Mouse (Mus musculus) megakaryocyte progenitor cell, adult 5-6 weeks (primary cell): Measurements from ENCODE around the gene Dennd5a. TPM values are rescaled to one million over a fixed set of nuclear protein-coding genes. Genes with fewer than 3 reads are reported as not detected.
A peak's percentile ranks its signal among the peaks of the same experiment; 100 is the strongest.

Source experiments
- ATAC-seq: replicated peaks from 2 replicates; pipeline ENCODE4 v1.8.0; 2016; ENCODE audit warnings: mild to moderate bottlenecking, moderate TSS enrichment, inconsistent platforms; ENCODE audit not compliant: poor library complexity
- total RNA-seq, 2 experiments: library from RNA; stranded (forward) in 1 of 2; stranded (reverse) in 1 of 2; fragments of 157-497, 149-512 nt in 1 of 2; fragments of 200-1000 nt in 1 of 2; gene quantifications; 2 replicates each; pipeline versions ENCODE4 v1.2.3 to v1.2.4; 2015 to 2017

Dennd5a gene
- total RNA-seq, 2 experiments from 2014 or later, result 54.9 to 103 TPM

DNA sequence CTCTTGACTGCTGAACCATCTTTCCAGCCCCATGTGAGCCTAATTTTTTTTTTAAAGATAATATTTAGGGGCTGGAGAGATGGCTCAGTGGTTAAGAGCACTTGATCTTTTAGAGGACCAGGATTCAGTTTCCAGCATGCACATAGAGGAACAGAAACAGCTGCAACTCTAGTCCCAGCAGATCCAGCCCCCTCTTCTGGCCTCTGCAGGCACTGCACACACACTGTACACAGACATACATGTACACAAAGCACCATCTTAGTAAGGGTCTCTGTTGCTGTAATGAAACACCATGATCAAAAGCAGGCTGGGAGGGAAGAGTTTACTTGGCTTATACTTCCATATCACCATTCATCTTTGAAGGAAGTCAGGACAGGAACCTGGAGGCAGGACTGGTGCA, 5.4 kb upstream of the Dennd5a start:
- ATAC-seq, result 0 out of 2 replicates have a peak, but pooled peaks have one; percentile 26

- ATAC-seq, result no peak
Observed at GRCm38 (mm10) chr7:109963707-109964106, 3.4 kb upstream of the Dennd5a start.

GRCm38 (mm10) chr7:109962596-109962995, 2.3 kb upstream of the Dennd5a start:
- ATAC-seq, result no peak

DNA sequence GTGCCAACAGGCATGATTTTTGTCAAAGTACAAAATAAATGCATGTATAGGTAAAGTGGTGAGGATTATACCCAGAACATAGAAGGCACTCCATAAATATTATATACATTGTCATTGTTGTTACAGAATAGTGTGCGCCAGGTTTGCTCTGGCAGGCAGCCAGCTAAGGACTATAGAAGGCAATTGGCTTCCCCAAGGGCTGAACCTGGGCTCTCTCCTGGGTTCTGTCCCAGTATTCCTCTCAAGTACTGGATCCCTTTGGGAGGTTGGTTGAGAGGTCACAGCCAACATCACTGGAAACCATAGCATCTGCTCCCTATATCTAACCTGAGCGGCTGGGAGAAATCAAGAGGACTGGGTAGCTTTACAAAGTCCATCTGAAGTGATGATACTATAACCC, 1.3 kb upstream of the Dennd5a start:
- ATAC-seq, result no peak

DNA sequence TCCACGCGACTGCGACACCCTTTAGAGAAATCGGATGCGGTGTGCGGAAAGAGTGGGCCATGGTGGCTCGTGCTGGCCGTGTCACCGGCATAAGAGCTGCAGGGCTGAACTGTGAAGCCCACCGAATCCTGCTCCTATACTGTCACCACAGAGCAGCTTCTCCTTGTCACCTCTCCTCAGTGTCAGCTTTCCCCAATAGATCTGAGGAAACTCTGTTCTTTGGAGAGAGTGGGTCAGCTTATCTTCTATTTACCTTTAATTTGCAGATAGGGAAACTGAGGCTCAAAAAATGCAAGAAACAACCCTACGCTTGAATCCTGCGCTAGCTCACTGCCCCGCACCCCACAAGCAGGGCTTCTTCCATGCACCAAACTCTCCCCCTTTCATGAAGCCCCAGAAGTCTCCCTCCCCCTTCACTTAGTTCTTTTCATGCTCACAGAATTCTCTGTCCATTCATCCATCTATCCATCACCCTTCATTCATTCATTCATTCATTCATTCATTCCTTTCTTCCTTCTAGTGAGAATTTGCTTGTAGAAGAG, 414 bp upstream of the Dennd5a start:
- no peak for ATAC-seq

GRCm38 (mm10) chr7:109958843-109959715, 1.2 kb downstream of the Dennd5a start:
- ATAC-seq, result peak; percentile 49

- ATAC-seq, result no peak
Observed at GRCm38 (mm10) chr7:109957996-109958789, 2.1 kb downstream of the Dennd5a start.

DNA sequence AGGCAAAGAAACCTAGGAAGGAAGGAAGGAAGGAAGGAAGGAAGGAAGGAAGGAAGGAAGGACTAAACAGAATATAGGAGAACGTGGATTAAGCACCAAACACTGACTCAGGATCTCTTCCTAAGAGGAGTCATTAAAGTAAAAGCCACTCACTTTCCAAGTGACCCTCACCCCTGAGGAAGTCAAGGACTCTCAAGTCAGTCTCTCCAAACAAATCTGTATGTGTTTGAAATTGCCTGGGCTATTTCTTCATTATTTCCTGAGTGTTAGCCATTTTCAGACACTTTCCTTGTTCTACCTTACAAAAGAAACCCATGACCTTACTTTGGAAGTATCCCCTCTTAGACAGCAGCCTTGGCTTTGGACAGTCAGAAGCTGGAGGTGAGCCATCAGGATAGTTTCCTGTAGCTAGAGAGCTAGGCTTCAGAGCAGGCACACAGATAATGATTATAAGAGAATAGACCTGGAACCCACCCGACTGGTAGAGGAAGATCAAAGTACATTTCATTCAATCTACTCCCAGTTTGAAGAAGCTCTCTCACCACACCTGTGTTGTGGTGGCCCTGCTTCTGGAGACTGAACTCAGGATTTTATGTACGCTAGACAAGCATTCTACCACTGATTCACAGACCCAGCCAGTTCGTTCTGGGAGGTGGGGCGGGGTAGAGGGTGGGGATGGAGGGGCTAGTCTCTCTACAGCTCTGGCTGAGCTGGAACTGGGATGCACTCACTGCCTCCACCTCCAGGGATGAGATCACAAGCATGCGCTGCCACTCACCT, 5.5 kb downstream of the Dennd5a start:
- ATAC-seq, result no peak

DNA sequence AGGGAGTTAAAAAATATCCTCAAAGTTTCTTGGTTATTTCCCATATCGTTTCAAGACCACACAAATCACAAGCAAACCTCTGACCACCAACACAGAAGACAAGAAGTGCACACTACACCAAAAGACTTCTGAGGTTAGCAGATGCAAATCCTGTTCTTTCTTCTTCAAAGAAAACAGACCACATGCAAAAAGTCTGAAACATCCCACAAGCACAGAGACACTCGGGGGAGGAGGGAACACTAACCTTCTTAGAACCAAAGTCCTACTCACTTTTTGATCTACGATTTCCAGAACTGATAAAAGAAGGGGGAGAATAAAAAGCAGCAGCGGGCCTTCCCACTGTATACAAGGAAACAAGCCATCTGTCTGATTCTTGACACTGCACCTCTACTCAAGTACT, 9.0 kb downstream of the Dennd5a start:
- no peak for ATAC-seq

DNA sequence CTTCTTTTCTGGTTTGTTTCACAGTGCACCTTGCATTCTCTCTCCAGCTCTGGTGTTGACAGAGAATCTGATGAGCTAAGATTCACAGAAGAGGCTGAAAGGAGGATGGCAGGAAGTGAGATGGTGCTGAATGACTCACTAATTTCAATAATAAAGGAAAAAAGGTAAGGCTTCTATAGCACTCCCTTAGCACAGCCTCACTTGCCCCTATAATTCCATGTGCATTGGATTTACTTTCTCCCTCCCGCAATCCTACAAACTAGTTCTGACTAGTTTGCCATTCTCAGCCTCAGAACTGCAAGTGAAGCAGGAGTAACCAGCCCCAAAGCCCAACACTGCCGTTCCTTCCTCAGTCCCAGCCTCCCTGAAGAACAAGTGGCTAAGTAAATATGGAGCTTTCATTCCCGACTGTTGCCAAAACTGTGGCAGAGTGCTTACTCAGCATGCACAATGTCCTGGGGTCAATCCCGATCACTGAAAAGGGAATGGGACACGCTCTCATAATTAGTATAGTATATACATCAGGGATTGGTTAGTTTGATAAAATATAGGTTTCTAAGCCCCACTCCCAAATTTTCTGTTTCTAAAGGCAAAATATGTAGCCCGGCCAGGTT, 15.7 kb downstream of the Dennd5a start:
- no peak for ATAC-seq

- ATAC-seq, result 0 out of 2 replicates have a peak, but pooled peaks have one; percentile 50
Observed at GRCm38 (mm10) chr7:109929628-109930027, 30.6 kb downstream of the Dennd5a start.

DNA sequence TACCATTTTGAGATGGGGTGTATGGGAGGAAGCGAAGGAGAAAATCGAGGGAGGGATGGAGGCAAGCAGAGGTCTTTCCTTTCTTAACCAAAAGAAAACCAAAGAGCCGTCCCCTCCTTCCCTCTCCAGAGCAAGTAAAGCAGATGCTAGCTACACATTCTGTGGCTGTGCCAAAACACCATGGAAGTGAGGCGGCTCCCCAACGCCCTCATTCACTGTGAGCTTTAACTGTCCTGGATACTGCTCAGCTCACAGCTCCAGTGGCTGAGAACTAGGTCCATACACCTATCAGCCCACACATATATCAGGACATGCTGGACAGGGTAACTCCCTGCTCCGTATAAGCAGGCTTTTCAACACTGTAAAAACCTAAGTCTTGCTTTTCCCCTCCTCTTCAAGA, 31.9 kb downstream of the Dennd5a start:
- no peak for ATAC-seq

GRCm38 (mm10) chr7:109924965-109925364, 35.3 kb downstream of the Dennd5a start:
- no peak for ATAC-seq

- ATAC-seq, result no peak
Observed at GRCm38 (mm10) chr7:109922889-109923288, 37.4 kb downstream of the Dennd5a start.

DNA sequence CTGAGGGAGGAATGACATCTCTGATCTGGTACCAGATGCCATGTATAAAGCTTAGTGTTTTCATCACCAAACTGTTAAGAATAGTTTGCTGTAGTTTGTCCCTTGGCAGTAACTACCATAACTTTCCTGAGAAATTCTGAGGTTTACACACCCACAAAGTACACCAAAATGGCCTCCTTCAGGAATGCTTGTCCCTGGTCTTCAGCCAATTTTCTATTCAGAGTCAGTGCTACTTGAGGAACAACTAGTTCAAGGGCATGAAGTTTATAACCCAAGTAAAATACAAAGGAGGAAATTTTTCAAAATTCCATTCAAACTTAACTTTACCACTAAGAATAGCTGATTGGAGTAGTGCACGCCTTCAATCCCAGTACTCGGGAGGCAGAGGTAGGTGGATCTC, 54.1 kb downstream of the Dennd5a start:
- no peak for ATAC-seq

DNA sequence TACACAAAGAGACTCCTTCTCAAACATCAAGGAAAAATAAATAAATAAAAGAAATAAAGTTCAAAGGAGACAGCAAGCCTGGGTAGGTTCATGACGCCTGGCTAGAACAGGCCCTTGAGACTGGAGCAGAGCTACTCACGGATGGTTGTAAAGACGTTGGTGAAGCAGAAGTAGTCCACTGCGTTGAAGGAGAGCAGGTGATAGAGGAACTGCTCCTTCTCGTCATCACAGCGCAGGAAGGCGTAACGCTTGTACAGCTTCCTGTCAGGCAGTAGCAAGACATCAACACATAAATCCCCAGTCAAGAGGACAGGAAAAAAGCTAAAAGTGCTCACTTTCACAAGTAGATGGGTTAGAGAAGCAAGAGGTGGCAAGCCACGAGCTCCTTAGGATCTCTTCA, 59.3 kb downstream of the Dennd5a start:
- peak; percentile 91 for ATAC-seq

DNA sequence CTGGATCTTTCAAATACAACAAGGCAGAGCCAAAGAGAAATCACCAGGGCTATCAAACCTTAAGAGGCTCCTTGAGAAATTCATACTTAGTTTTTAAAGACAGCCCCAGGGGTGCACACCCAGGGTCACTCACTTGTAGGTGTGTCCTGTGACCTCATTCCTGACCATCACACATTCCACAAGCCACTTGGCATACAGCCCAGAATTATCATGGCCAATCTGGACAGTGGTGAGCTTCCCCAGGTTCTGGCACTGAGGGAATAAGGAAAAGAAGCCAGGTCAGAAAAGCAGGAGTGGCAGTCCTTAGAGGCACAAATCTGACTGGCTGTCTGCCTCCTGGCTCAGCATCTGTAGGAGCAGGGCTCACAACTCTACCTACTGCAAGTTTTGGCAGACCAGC, 61.4 kb downstream of the Dennd5a start:
- ATAC-seq, result no peak

- ATAC-seq, result peak; percentile 88
Observed at GRCm38 (mm10) chr7:109892530-109892929, 67.7 kb downstream of the Dennd5a start.

DNA sequence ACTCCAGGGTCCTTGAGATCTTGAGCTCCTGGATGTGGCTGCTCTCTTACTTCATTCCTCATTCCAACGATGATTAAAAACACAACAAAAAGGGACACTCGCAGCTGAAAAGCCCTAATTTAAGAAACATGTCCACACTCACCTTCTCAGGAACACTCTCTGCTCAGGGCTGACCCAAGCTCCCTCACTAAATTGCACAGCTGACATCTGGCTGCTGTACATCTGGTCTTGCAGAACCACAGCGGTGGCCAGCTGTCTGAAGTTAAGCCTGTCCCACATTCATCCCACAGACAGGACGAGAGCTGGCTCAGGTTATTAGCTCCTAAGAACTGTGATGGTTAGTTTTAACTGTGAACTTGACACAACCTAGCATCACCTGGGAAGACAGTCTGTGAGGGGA, 68.5 kb downstream of the Dennd5a start:
- no peak for ATAC-seq

- no peak for ATAC-seq
Observed at GRCm38 (mm10) chr7:109890256-109890655, 70.0 kb downstream of the Dennd5a start.
